Mouse (Mus musculus): ENCODE results near the gene Gal3st1.

- TF ChIP-seq CTCF (IDR thresholded peaks at IDR 0.05; ENCODE audit: control insufficient read depth, insufficient read depth, low read length) (no peak), POLR2A (IDR thresholded peaks at IDR 0.05; ENCODE audit: borderline replicate concordance, control insufficient read depth, low read depth, low read length) (no peak)
These were observed 45.9 kb downstream of the Gal3st1 start for GRCm38 (mm10) chr11:4029343-4029742.

All from bone marrow, adult 2 months (tissue).